19 mouse cellular contexts compared by ENCODE assay signal in the genomic region with DNA sequence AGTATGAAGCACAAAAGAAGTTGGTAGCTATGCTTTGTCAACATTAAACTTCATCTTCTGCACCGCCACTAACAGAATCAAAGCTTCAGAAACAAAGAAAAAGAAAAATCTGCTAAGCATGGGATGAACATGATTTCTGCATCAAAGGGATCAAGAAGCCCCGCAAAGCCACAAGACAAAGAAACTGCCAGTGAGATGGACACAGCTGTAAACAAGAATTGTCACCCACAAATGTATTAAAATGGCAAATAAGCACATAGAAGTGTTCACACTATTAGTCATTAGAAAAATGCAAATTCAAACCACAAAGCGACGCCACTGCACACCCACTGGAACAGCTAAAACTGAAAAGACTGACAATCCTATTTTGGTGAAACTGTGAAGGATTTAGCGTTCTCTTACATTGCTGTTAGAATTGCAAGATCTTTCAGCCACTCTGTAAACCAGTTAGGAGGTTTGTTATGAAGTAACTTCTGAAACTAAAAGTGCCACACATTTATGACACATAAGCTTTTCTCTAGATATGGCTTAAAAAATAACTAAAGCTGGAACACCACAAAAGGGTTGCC.
DNase-seq lines count a peak whose midpoint lies in the region; ATAC-seq lines count a peak whose summit lies in the region.
"Had no signal": no experiment of that assay in that cellular context is flagged by ENCODE, and none has a peak within 500 bp of the region (broad histone marks: within the 10 kb centered on the region; RNA-seq: fewer than 3 reads in every experiment).

No protein-coding gene starts in this region.

- no peaks in the 10 kb centered on the region for H3K27me3 ChIP-seq in forebrain, embryonic 16.5 days (replicated peaks; ENCODE audit: control insufficient read depth, insufficient read depth, low read length)
- no peaks in the 10 kb centered on the region for H3K27me3 ChIP-seq in forebrain, embryonic 11.5 days (ENCODE audit: control insufficient read depth, insufficient read depth, low read length)
- H3K27me3 ChIP-seq in midbrain, embryonic 10.5 days (ENCODE audit: low read depth, poor library complexity, severe bottlenecking): no peaks in the 10 kb centered on the region
- H3K27me3 ChIP-seq in midbrain, embryonic 15.5 days (replicated peaks): no peaks in the 10 kb centered on the region
- H3K27me3 ChIP-seq in midbrain, embryonic 13.5 days: no peaks in the 10 kb centered on the region
- no peaks in the 10 kb centered on the region for H3K27me3 ChIP-seq in heart, embryonic 10.5 days (ENCODE audit: insufficient read depth, poor library complexity, severe bottlenecking)
- H3K27me3 ChIP-seq: heart, embryonic 12.5 days; intestine, embryonic 15.5 days had no signal

- H3K36me3 ChIP-seq in forebrain, embryonic 16.5 days (ENCODE audit: control insufficient read depth, insufficient read depth): no peaks in the 10 kb centered on the region
- no peaks in the 10 kb centered on the region for H3K36me3 ChIP-seq in forebrain, embryonic 11.5 days (ENCODE audit: control insufficient read depth, insufficient read depth, low read length)
- no peaks in the 10 kb centered on the region for H3K36me3 ChIP-seq in midbrain, embryonic 10.5 days
- no peaks in the 10 kb centered on the region for H3K36me3 ChIP-seq in midbrain, embryonic 15.5 days (replicated peaks)
- no peaks in the 10 kb centered on the region for H3K36me3 ChIP-seq in midbrain, embryonic 13.5 days
- no peaks in the 10 kb centered on the region for H3K36me3 ChIP-seq in heart, embryonic 10.5 days
- H3K36me3 ChIP-seq: embryonic facial prominence, embryonic 10.5 days; heart, embryonic 12.5 days; hindbrain, embryonic 10.5 days; intestine, embryonic 15.5 days had no signal

- DNase-seq in forebrain, embryonic 11.5 days (ENCODE audit: low spot score): no peak
- DNase-seq in midbrain, embryonic 10.5 days (ENCODE audit: low spot score): no peak
- peak; percentile 66 for DNase-seq in brain, adult 2 months (ENCODE audit: low read depth, low spot score)
- no peak for DNase-seq in heart, embryonic 10.5 days (ENCODE audit: low spot score)
- DNase-seq: adrenal gland, adult 8-10 months; adrenal gland, postnatal 36 days; cerebellum, adult 11-12 months; cerebellum, adult 9-10 months; cerebellum, postnatal 25 days; gastrocnemius, postnatal 14 days; heart, adult 2 months had no signal

- 31% methylated on average over 5 of the region's 5 CpGs for WGBS in forebrain, embryonic 16.5 days
- WGBS in forebrain, embryonic 11.5 days: 64% methylated on average over 5 of the region's 5 CpGs
- WGBS in midbrain, embryonic 10.5 days: 56% methylated on average over 5 of the region's 5 CpGs
- WGBS in midbrain, embryonic 15.5 days: 29% methylated on average over 5 of the region's 5 CpGs
- 24% methylated on average over 5 of the region's 5 CpGs for WGBS in midbrain, embryonic 13.5 days
- WGBS in heart, embryonic 10.5 days: 87% methylated on average over 5 of the region's 5 CpGs

- no peak overlapping the region for H3K27ac ChIP-seq in forebrain, embryonic 16.5 days (ENCODE audit: low read length)
- H3K27ac ChIP-seq in forebrain, embryonic 11.5 days (ENCODE audit: low read depth, low read length): no peak overlapping the region
- H3K27ac ChIP-seq in midbrain, embryonic 10.5 days (replicated peaks): peak overlapping the region; percentile 34
- no peak overlapping the region for H3K27ac ChIP-seq in midbrain, embryonic 15.5 days
- no peak overlapping the region for H3K27ac ChIP-seq in midbrain, embryonic 13.5 days
- H3K27ac ChIP-seq in heart, embryonic 10.5 days: no peak overlapping the region
- H3K27ac ChIP-seq: embryonic facial prominence, embryonic 10.5 days; heart, adult 2 months; hindbrain, embryonic 10.5 days; hindbrain, embryonic 14.5 days; intestine, embryonic 15.5 days had no signal

- H3K9ac ChIP-seq in forebrain, embryonic 16.5 days (replicated peaks; ENCODE audit: low read depth, low read length): no peak overlapping the region
- no peak overlapping the region for H3K9ac ChIP-seq in forebrain, embryonic 11.5 days (ENCODE audit: low read length)
- H3K9ac ChIP-seq in midbrain, embryonic 15.5 days: no peak overlapping the region
- H3K9ac ChIP-seq in midbrain, embryonic 13.5 days (replicated peaks): no peak overlapping the region
- H3K9ac ChIP-seq: heart, embryonic 12.5 days; hindbrain, embryonic 14.5 days; intestine, embryonic 15.5 days had no signal

- no peak overlapping the region for H3K4me3 ChIP-seq in forebrain, embryonic 16.5 days (replicated peaks; ENCODE audit: low read length)
- H3K4me3 ChIP-seq in forebrain, embryonic 11.5 days (ENCODE audit: low read depth, low read length): no peak overlapping the region
- no peak overlapping the region for H3K4me3 ChIP-seq in midbrain, embryonic 10.5 days
- H3K4me3 ChIP-seq in midbrain, embryonic 15.5 days: no peak overlapping the region
- no peak overlapping the region for H3K4me3 ChIP-seq in midbrain, embryonic 13.5 days (replicated peaks)
- no peak overlapping the region for H3K4me3 ChIP-seq in heart, embryonic 10.5 days
- H3K4me3 ChIP-seq: embryonic facial prominence, embryonic 10.5 days; heart, adult 2 months; heart, embryonic 12.5 days; hindbrain, embryonic 10.5 days; intestine, embryonic 15.5 days had no signal

- no peaks in the 10 kb centered on the region for H3K9me3 ChIP-seq in forebrain, embryonic 16.5 days (ENCODE audit: control insufficient read depth, low read length)
- no peaks in the 10 kb centered on the region for H3K9me3 ChIP-seq in forebrain, embryonic 11.5 days (ENCODE audit: control insufficient read depth, low read length)
- H3K9me3 ChIP-seq in midbrain, embryonic 10.5 days (replicated peaks): no peaks in the 10 kb centered on the region
- H3K9me3 ChIP-seq in midbrain, embryonic 15.5 days: no peaks in the 10 kb centered on the region
- no peaks in the 10 kb centered on the region for H3K9me3 ChIP-seq in midbrain, embryonic 13.5 days
- no peaks in the 10 kb centered on the region for H3K9me3 ChIP-seq in heart, embryonic 10.5 days
- H3K9me3 ChIP-seq: embryonic facial prominence, embryonic 10.5 days; heart, embryonic 12.5 days; hindbrain, embryonic 10.5 days; intestine, embryonic 15.5 days had no signal

- peak; percentile 36; the same call in 1 of the 2 replicates for ATAC-seq in forebrain, embryonic 16.5 days
- ATAC-seq in forebrain, embryonic 11.5 days (replicated peaks; ENCODE audit: low FRiP score): no peak
- ATAC-seq in midbrain, embryonic 15.5 days (replicated peaks): no peak; the same call in 1 of the 2 replicates
- peak; percentile 70; the same call in 1 of the 2 replicates for ATAC-seq in midbrain, embryonic 13.5 days
- ATAC-seq: intestine, embryonic 15.5 days had no signal

- peaks cover 2% of the 10 kb centered on the region; the same call in 1 of the 2 replicates for H3K4me1 ChIP-seq in forebrain, embryonic 16.5 days (replicated peaks; ENCODE audit: control insufficient read depth, insufficient read depth, low read length)
- H3K4me1 ChIP-seq in forebrain, embryonic 11.5 days (replicated peaks; ENCODE audit: control insufficient read depth, insufficient read depth, low read length): 0 out of 2 replicates have a peak, but pooled peaks cover 2% of the 10 kb centered on the region
- H3K4me1 ChIP-seq in midbrain, embryonic 10.5 days: peaks cover 24% of the 10 kb centered on the region
- H3K4me1 ChIP-seq in midbrain, embryonic 15.5 days: 0 out of 2 replicates have a peak, but pooled peaks cover 4% of the 10 kb centered on the region
- H3K4me1 ChIP-seq in midbrain, embryonic 13.5 days (replicated peaks): peaks cover 9% of the 10 kb centered on the region
- H3K4me1 ChIP-seq in heart, embryonic 10.5 days: no peaks in the 10 kb centered on the region
- H3K4me1 ChIP-seq: embryonic facial prominence, embryonic 10.5 days; heart, embryonic 12.5 days; intestine, embryonic 15.5 days had no signal

- H3K4me2 ChIP-seq in forebrain, embryonic 16.5 days (ENCODE audit: low read length): no peak overlapping the region
- H3K4me2 ChIP-seq in forebrain, embryonic 11.5 days (ENCODE audit: low read depth, low read length, severe bottlenecking): no peak overlapping the region
- H3K4me2 ChIP-seq in midbrain, embryonic 15.5 days: no peak overlapping the region
- no peak overlapping the region for H3K4me2 ChIP-seq in midbrain, embryonic 13.5 days (replicated peaks)
- H3K4me2 ChIP-seq: heart, embryonic 12.5 days; hindbrain, embryonic 14.5 days; intestine, embryonic 15.5 days had no signal

Comparison
In these comparisons a context has a peak if more than half of its experiments do, and no peak if none do; other contexts are left out.
1. ATAC-seq: peak in forebrain, embryonic 16.5 days (single experiment) and midbrain, embryonic 13.5 days (single experiment); none in forebrain, embryonic 11.5 days (single experiment) and midbrain, embryonic 15.5 days (single experiment).